In the genomic region with DNA sequence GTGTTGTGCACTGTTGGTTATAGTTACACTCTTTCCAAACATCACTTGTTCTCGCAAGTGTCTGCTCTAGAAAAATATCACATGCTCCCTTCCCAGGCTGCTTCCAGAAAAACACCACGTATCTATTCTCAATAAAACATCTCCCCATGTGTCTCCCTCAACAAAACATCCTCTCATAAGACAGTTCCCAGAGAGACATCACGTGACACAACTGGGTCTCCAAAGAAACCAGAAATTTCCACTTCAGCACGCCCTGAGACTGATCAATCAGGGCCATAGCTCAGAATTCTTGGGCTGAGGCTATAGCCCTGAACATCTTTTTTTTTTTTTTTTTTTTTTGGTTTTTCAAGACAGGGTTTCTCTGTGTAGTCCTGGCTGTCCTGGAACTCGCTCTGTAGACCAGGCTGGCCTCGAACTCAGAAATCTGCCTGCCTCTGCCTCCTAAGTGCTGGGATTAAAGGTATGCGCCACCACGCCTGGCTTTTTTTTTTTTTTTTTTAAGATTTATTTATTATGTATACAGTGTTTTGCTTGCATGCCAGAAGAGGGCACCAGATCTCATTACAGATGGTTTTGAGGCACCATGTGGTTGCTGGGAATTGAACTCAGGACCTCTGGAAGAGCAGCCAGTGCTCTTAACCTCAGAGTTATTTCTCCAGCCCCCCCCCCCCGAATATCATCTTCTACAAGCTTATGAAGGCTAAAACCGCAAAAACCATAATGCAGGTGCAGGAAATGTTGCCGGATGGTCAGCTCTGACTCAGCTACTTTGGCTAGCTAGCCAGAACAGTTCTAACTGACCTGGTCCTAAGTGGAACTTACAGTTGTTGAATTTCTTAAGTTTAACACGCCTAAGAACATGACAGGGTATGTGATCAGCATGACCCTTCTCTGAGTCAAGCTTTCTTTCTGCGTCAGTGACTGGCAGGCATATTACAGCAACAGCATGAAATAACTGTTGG, we compare ENCODE assay signal across 26 mouse cellular contexts. TPM values are rescaled to one million over a fixed set of nuclear protein-coding genes. Genes with fewer than 3 reads are reported as not detected.
DNase-seq lines count a peak whose midpoint lies in the region; ATAC-seq and TF ChIP-seq lines count a peak whose summit lies in the region.
"Had no signal": no experiment of that assay in that cellular context is flagged by ENCODE, and none has a peak within 500 bp of the region (broad histone marks: within the 10 kb centered on the region; RNA-seq: fewer than 3 reads in every experiment).

No protein-coding gene starts in this region.

- DNase-seq in adrenal gland, postnatal 10 days, result peak; percentile 0
- no peak for DNase-seq in adrenal gland, postnatal 36 days
- DNase-seq in 3134 (ENCODE audit: extremely low read depth, insufficient read length, low spot score) (peak; percentile 66), MEL (ENCODE audit: low read depth, low spot score) (no peak)
- DNase-seq: adrenal gland, postnatal 14 days; cerebellum, adult 11-12 months; cerebellum, adult 8-10 months; cerebellum, postnatal 10 days; cerebellum, postnatal 36 days; embryo, embryonic 11 days; gastrocnemius, postnatal 25 days; kidney, adult 18-20 months had no signal

- H3K9me3 ChIP-seq in MEL (replicated peaks; ENCODE audit: insufficient read depth, low read length), result no peaks in the 10 kb centered on the region
- peaks cover 6% of the 10 kb centered on the region for H3K9me3 ChIP-seq in kidney, embryonic 14.5 days (ENCODE audit: control insufficient read depth, low read length)
- 0 out of 2 replicates have a peak, but pooled peaks cover 9% of the 10 kb centered on the region for H3K9me3 ChIP-seq in forebrain, embryonic 13.5 days (replicated peaks)
- 0 out of 2 replicates have a peak, but pooled peaks cover 10% of the 10 kb centered on the region for H3K9me3 ChIP-seq in hindbrain, embryonic 13.5 days
- H3K9me3 ChIP-seq: forebrain, embryonic 15.5 days had no signal

- TF ChIP-seq CTCF in C2C12 (IDR thresholded peaks at IDR 0.05; ENCODE audit: control insufficient read depth, insufficient read depth, insufficient read length) (no peak), MEL (IDR thresholded peaks at IDR 0.05 in 2 of 3, conservative IDR thresholded peaks at IDR 0.05 in 1 of 3; ENCODE audit: control insufficient read depth in 1 of 3, insufficient read depth in 1 of 3, low read depth in 2 of 3, low read length in 3 of 3, poor library complexity in 1 of 3, severe bottlenecking in 1 of 3) (no peak; a peak in 1 of 6 replicates)

- H3K4me2 ChIP-seq in kidney, embryonic 14.5 days (replicated peaks; ENCODE audit: low read depth, low read length), result no peak overlapping the region
- H3K4me2 ChIP-seq in forebrain, embryonic 13.5 days, result no peak overlapping the region
- H3K4me2 ChIP-seq in hindbrain, embryonic 13.5 days, result no peak overlapping the region
- H3K4me2 ChIP-seq: embryonic facial prominence, embryonic 13.5 days; forebrain, embryonic 15.5 days; heart, embryonic 11.5 days; hindbrain, embryonic 14.5 days had no signal

- H3K4me1 ChIP-seq in MEL (ENCODE audit: control insufficient read depth in 1 of 2, insufficient read depth in 2 of 2, low read length in 2 of 2), result peaks cover 0 to 8% of the 10 kb centered on the region in 2 experiments; a peak in 1 of 4 replicates
- no peaks in the 10 kb centered on the region for H3K4me1 ChIP-seq in kidney, embryonic 14.5 days (ENCODE audit: control insufficient read depth, insufficient read depth, low read length)
- peaks cover 8% of the 10 kb centered on the region for H3K4me1 ChIP-seq in forebrain, embryonic 13.5 days
- peaks cover 4% of the 10 kb centered on the region for H3K4me1 ChIP-seq in hindbrain, embryonic 13.5 days (replicated peaks)

- no peaks in the 10 kb centered on the region for H3K27me3 ChIP-seq in C2C12 (ENCODE audit: control insufficient read depth, insufficient read depth, insufficient read length)
- H3K27me3 ChIP-seq in MEL (ENCODE audit: control insufficient read depth in 1 of 2, insufficient read depth in 2 of 2, low read length in 2 of 2), result no peaks in the 10 kb centered on the region; a peak in 1 of 4 replicates
- H3K27me3 ChIP-seq in kidney, embryonic 14.5 days (ENCODE audit: control insufficient read depth, insufficient read depth, low read length), result no peaks in the 10 kb centered on the region
- H3K27me3 ChIP-seq in forebrain, embryonic 13.5 days, result no peaks in the 10 kb centered on the region
- H3K27me3 ChIP-seq in hindbrain, embryonic 13.5 days, result no peaks in the 10 kb centered on the region
- H3K27me3 ChIP-seq: embryonic facial prominence, embryonic 13.5 days; forebrain, embryonic 15.5 days; Patski had no signal

- TF ChIP-seq POLR2A in MEL (IDR thresholded peaks at IDR 0.05; ENCODE audit: control insufficient read depth in 1 of 2, insufficient read depth in 1 of 2, low read depth in 1 of 2, low read length in 2 of 2, poor library complexity in 1 of 2), result no peak

- H3K4me3 ChIP-seq in C2C12 (ENCODE audit: insufficient read depth, poor library complexity, severe bottlenecking) (no peak overlapping the region), MEL (ENCODE audit: control insufficient read depth in 1 of 2, insufficient read depth in 1 of 2, low read depth in 2 of 2, low read length in 2 of 2) (no peak overlapping the region)
- no peak overlapping the region for H3K4me3 ChIP-seq in kidney, embryonic 14.5 days (ENCODE audit: low read length)
- H3K4me3 ChIP-seq in forebrain, embryonic 13.5 days, result no peak overlapping the region
- no peak overlapping the region for H3K4me3 ChIP-seq in hindbrain, embryonic 13.5 days
- H3K4me3 ChIP-seq: embryonic facial prominence, embryonic 10.5 days; embryonic facial prominence, embryonic 13.5 days; erythroblast, embryonic 14.5 days; forebrain, embryonic 15.5 days had no signal

- H3ac ChIP-seq in C2C12 (ENCODE audit: control insufficient read depth, insufficient read length, low read depth), result no peak overlapping the region

- H3K79me2 ChIP-seq in C2C12 (ENCODE audit: control insufficient read depth, insufficient read depth), result no peaks in the 10 kb centered on the region
- no peaks in the 10 kb centered on the region for H3K79me2 ChIP-seq in MEL (ENCODE audit: control insufficient read depth, insufficient read depth, low read length, poor library complexity)

- no peaks in the 10 kb centered on the region for H3K79me3 ChIP-seq in C2C12 (ENCODE audit: low read depth)

- no peak for TF ChIP-seq EP300 in MEL (IDR thresholded peaks at IDR 0.05; ENCODE audit: low read depth in 1 of 2, low read length in 2 of 2)

- ATAC-seq in kidney, embryonic 14.5 days (ENCODE audit: low FRiP score, low TSS enrichment), result no peak
- no peak for ATAC-seq in forebrain, embryonic 13.5 days
- no peak for ATAC-seq in hindbrain, embryonic 13.5 days (ENCODE audit: low FRiP score)
- ATAC-seq: forebrain, embryonic 15.5 days; hindbrain, postnatal 0 days; inflammation-experienced regulatory T-cells, adult 6 months; intestine, embryonic 16.5 days; Patski had no signal

- no peak for TF ChIP-seq RAD21 in MEL (IDR thresholded peaks at IDR 0.05; ENCODE audit: low read depth, low read length)

- H3K27ac ChIP-seq in MEL (ENCODE audit: control insufficient read depth, low read depth, low read length), result no peak overlapping the region
- no peak overlapping the region for H3K27ac ChIP-seq in kidney, embryonic 14.5 days (ENCODE audit: low read depth, low read length)
- no peak overlapping the region for H3K27ac ChIP-seq in forebrain, embryonic 13.5 days
- no peak overlapping the region for H3K27ac ChIP-seq in hindbrain, embryonic 13.5 days
- H3K27ac ChIP-seq: embryonic facial prominence, embryonic 10.5 days; embryonic facial prominence, embryonic 13.5 days; forebrain, embryonic 15.5 days; hindbrain, embryonic 14.5 days; hindbrain, postnatal 0 days had no signal

- H3K9ac ChIP-seq in MEL (ENCODE audit: control insufficient read depth, low read depth, low read length, poor library complexity, severe bottlenecking), result no peak overlapping the region
- H3K9ac ChIP-seq in kidney, embryonic 14.5 days (ENCODE audit: low read depth, low read length), result no peak overlapping the region
- H3K9ac ChIP-seq in forebrain, embryonic 13.5 days, result no peak overlapping the region
- H3K9ac ChIP-seq in hindbrain, embryonic 13.5 days, result no peak overlapping the region
- H3K9ac ChIP-seq: embryonic facial prominence, embryonic 13.5 days; forebrain, embryonic 15.5 days; hindbrain, embryonic 14.5 days had no signal

- peaks cover 8% of the 10 kb centered on the region for H3K36me3 ChIP-seq in C2C12 (ENCODE audit: control insufficient read depth, insufficient read depth)
- peaks cover 0 to 3% of the 10 kb centered on the region in 2 experiments; a peak in 2 of 4 replicates for H3K36me3 ChIP-seq in MEL (ENCODE audit: control insufficient read depth in 1 of 2, insufficient read depth in 2 of 2, low read length in 2 of 2)
- no peaks in the 10 kb centered on the region for H3K36me3 ChIP-seq in kidney, embryonic 14.5 days (ENCODE audit: control insufficient read depth, insufficient read depth, low read length)
- H3K36me3 ChIP-seq in forebrain, embryonic 13.5 days (ENCODE audit: poor library complexity, severe bottlenecking), result no peaks in the 10 kb centered on the region
- H3K36me3 ChIP-seq in hindbrain, embryonic 13.5 days, result peaks cover 3% of the 10 kb centered on the region; the same call in 1 of the 2 replicates
- H3K36me3 ChIP-seq: embryonic facial prominence, embryonic 13.5 days; forebrain, embryonic 15.5 days had no signal

- WGBS in kidney, embryonic 14.5 days, result 89% methylated on average over 11 of the region's 13 CpGs
- 78% methylated on average over 13 of the region's 13 CpGs for WGBS in forebrain, embryonic 13.5 days
- 91% methylated on average over 13 of the region's 13 CpGs for WGBS in hindbrain, embryonic 13.5 days

RNA-seq across cellular contexts. Expression of a gene that starts 9.1 kb away (rescaled TPM):
- 10 to 100 TPM; 38.5 to 44.6 TPM for total RNA-seq in adrenal gland, postnatal 10 days (2021)
- 10 to 100 TPM; 39.8 to 41.9 TPM for total RNA-seq in adrenal gland, postnatal 36 days (2021)
- polyA plus RNA-seq in C2C12 (2012; fragmentation: generic; extraction: Trizol) (49.3 TPM), MEL (2012; ENCODE audit: insufficient read depth in 1 of 2, insufficient read length in 2 of 2, low read depth in 1 of 2, low replicate concordance in 2 of 2, missing spikeins in 1 of 2) (10 to 100 TPM in 1 of 2 experiments, not detected in 1; 77.7 TPM)
- 32.2 and 39.0 TPM in 2 replicates for total RNA-seq in MEL (2012; rRNA removed)
- 75.4 and 77.6 TPM in 2 replicates for polyA plus RNA-seq in kidney, embryonic 14.5 days (2014; fragmentation: Nextera tagmentation; extraction: Ambion mirVana)
- 66.3 and 68.5 TPM in 2 replicates for polyA plus RNA-seq in forebrain, embryonic 13.5 days (2015; fragmentation: Nextera tagmentation; extraction: Ambion mirVana)
- 53.2 and 57.8 TPM in 2 replicates for polyA plus RNA-seq in hindbrain, embryonic 13.5 days (2015; fragmentation: Nextera tagmentation; extraction: Ambion mirVana)

RNA-seq across cellular contexts. Expression of a gene that starts 32.1 kb away (rescaled TPM):
- 1 to 10 TPM; 4.4 to 6.9 TPM for total RNA-seq in adrenal gland, postnatal 10 days (2021)
- total RNA-seq in adrenal gland, postnatal 36 days (2021), result 1 to 10 TPM; 2.7 to 4.4 TPM
- polyA plus RNA-seq in C2C12 (2012; fragmentation: generic; extraction: Trizol) (6.9 TPM), MEL (2012; ENCODE audit: insufficient read depth in 1 of 2, insufficient read length in 2 of 2, low read depth in 1 of 2, low replicate concordance in 2 of 2, missing spikeins in 1 of 2) (1 to 10 TPM in 1 of 2 experiments, not detected in 1; 5.1 TPM)
- 3.8 and 4.1 TPM in 2 replicates for total RNA-seq in MEL (2012; rRNA removed)
- 17.5 and 18.7 TPM in 2 replicates for polyA plus RNA-seq in kidney, embryonic 14.5 days (2014; fragmentation: Nextera tagmentation; extraction: Ambion mirVana)
- 30.6 and 31.6 TPM in 2 replicates for polyA plus RNA-seq in forebrain, embryonic 13.5 days (2015; fragmentation: Nextera tagmentation; extraction: Ambion mirVana)
- polyA plus RNA-seq in hindbrain, embryonic 13.5 days (2015; fragmentation: Nextera tagmentation; extraction: Ambion mirVana), result 21.6 and 25.2 TPM in 2 replicates

Comparison
In these comparisons a context has a peak if more than half of its experiments do, and no peak if none do; other contexts are left out.
1. DNase-seq: peak in adrenal gland, postnatal 10 days (single experiment) and 3134 (single experiment); none in adrenal gland, postnatal 36 days (0 of 2) and MEL (single experiment).